Mouse (Mus musculus): ENCODE measurements at regions not wholly inside any gene's neighbourhood (a gene's known extent, or its start where the extent isn't known, plus 50 kb on each side); places are given as distances from the start of the nearest gene placed in this dataset.
A peak's percentile ranks its signal among the peaks of the same experiment; 100 is the strongest.

DNA sequence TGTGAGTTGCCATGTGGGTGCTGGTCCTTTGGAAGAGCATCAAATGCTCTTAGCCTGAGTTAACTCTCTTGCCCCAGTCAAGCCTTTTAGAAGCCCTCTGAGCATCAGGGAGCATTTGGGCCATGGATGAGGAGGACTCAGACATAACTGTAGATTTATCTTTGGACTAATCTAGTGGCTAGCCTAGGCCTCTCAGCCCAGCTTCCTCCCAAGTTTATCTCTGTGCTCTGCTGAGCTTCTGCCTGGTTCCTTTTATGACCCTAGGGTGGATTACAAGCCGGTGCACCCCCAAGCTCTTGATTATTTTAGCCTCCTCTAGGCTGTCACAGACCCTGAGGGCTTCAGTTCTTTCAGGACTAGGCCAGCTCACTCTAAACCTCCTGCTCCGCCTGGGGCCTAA lies 102.6 kb upstream of the Vps8 start:
- DNase-seq (ENCODE audit: low read depth): no peak

DNA sequence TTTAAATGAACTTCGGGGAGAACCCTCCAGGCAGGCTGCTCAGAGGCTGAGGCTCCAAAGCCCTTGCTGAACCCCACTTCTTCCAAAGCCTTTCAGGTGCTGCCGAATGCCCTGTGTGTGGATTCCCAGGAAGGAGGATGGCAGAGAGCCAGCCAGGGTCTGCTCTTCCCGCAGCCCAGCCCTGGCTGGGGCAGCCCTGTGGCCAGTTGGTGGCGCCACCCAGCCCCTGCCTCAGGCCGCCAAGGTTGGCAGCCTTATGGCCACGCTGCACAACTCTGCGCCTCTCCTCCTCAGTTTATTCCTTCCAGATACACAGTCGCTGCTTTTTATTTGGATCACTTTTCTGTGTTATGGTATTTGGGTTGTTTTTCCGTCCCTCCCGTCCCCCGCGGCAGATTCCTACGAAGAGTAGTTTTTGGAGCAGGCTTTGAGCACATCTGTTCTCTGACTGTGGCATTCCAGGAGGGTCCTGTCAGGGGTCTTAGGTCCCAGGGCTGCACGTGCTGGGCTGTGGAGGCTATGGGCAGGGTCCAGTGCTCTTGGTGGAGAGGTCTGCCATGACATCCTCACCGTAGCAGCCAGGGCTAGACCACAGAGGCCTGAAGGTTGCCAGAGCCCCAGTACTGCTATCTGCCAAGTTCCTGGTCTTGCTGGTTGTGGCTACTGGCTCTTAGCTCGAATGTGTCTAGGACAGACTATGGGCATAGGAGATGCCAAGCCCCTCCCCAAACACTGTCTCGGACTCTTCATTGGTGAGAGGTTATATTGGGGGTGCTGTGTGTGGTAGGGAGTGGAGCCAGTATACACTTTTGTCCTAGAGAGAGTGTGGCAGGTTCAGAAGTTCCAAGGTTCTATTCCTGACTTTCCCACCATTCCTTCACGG lies 101.5 kb upstream of the Vps8 start:
- DNase-seq (ENCODE audit: low read depth): no peak

DNA sequence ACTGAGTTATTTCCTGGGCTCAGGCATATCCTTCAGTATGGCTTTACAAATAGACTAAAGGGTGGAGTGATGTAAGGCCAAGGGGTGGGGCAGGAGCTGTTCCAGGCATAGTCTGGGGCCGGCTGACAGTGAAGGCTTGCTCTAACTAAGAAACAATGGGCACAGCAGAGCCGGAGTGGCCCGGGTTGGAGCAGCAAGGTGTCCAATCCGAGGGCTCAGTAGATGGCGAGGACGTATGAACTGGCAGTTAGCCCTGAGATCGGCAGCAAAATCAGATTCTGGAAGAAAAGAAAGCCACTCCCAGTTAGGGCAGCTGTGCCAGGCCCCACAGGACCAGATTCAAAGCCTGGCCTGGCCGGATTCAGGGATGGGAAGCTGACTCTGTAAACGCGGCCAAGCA lies 100.5 kb upstream of the Vps8 start:
- no peak for DNase-seq (ENCODE audit: low read depth)

DNA sequence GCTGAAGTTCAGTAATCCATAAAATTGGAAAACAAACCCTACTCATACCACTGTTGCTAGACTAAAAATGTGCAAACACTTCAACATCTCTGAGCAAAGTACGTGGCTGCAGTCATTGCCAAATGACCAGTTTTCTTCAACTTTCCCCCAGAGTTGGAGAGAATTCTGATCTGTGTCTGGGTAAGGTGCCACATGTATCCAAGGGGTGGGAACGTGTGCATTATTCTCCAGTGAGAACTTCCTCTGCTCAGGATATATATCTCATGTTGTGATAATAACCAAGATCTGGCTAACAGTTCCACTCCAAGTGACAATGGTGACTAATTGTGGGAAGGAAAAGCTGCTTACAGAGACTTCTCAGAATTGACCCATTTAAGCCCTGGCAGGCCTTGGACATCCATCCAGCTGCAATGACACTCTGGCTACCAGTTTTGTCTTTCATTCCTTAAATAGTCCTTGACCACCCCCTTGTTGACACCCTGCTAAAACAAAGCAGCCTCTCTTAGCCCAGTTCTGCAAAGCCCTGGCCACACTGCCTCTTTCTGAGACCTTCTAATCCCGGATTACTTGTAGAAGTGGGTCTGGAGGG lies 99.4 kb upstream of the Vps8 start:
- DNase-seq (ENCODE audit: low read depth): no peak

DNA sequence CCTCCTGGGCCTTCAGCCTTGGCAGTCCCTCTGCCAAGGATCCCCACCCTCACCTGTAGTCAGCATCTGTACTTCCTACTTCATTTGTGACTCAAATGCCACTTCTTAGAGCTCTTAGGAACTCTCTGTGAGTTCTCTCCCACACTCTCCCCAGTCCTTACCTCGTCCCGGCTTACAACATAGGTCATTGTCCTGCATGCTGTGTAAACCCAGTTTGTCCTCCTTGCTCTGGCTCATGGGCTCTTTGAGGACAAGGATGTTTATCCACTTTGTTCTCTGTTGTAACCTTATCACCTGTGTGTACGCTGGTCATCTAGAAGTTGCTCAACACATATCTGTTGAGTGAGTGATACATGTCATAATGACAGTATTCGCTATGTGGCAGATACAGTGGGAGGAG lies 94.9 kb upstream of the Vps8 start:
- DNase-seq (ENCODE audit: low read depth): no peak

DNA sequence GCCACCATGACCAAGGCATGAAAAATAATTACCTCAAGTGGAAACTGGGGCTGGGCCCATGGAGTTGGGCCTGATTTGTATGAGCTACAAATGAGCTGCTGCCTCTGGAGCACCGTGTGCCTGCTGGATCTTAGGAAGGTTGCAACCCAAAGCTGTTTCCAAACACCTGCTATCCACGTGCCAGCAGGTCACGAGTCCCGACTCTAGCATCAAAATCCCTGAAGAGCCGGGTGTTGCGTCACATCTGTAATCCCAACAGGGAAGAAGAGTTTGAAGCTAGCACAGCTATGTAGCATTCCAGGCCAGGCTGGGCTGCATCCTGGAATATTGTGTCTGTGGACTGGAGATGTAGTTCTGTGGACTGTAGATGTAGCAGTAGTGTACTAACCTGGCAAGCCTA lies 93.7 kb upstream of the Vps8 start:
- no peak for DNase-seq (ENCODE audit: low read depth)

DNA sequence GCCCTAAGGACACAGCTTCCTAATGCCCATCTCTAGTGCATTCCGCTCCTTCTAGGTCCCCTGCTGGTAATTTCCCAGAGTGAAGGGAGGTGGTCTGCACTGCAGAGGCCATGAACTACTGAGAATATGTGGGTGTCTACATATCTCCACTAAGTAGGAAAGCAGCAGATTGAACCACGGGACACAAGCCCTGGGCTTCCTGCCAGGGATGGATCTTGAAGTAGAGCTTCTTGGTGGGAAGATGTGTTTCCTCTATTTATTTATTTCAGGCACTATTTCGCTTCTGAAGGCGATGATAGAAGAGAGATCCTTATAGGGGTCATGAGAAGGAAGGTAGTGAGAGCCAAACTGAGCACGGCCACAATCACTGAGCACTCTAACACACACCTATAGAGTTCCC lies 91.7 kb upstream of the Vps8 start:
- no peak for DNase-seq (ENCODE audit: low read depth)

DNA sequence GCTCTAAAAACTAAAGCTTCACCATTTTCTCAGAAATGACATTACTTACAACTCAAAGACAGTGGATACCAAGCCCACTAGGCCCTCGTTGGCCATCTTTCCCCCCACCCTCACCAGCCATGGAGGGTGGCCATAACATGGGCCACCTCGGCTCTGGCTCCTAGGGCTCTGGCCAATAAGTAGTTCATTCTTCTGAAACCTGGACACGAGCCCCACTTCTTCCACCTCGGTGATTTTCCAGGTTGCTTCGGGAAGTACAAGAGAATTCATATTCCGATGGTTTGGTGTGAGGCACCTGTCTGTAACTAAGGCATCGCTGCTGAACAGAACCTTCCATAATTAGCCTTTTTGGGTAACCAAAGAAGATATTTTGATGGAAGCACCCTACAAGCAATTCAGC lies 90.5 kb upstream of the Vps8 start:
- DNase-seq (ENCODE audit: low read depth): no peak

DNA sequence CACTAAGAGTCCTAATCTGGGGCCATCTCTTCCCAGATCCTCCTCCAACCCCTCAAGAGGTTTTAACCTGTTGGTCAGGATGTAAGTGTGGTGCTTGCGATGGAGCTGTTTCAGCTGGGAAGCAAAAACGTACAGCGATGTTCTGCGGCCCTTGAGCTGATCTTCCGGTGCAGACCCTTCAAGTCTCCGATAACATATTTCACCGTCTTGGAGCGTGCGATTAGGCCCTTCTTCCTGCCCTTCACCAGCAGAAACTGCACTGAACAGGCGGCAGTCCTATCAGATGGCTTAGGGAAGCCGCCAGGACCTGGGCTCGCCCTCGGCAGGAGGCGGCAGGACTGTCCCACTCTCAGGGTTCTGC lies 90.1 kb upstream of the Vps8 start:
- no peak for DNase-seq (ENCODE audit: low read depth)

DNA sequence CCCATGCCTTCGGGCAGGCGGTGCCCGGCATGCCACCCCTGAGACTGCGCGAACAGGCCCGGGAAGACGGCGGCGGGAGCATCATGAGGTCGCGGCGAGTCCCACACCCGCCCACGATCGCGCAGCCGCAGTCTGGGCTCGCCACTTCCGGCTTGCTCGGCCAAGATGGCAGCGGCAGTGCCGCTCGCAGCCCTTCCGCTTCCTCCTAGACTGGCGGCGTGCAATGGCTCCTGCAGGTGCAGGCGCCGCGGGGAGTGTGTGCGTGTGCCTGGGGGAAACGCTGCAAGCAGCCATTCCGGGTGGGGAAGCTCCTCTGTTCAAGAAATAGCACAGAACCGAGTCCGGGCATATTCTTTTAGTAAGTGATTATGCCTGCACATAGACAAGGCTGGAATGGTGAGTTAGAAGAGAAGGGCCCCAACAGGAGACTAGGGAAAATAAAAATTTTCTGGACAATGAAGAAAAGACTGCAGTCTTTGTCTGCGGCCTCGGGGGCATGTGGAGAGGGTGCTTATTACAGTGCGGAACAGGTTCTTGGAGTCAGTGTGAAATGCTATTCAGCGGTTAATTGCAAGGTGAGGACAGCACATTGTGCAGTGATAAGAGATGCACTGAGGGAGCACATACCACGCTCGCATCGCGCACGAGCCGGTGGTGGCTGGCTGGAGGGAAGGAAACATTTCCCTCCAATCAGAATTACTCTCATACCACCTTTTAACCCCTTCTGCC lies 89.5 kb upstream of the Vps8 start:
- peak; percentile 95 for DNase-seq (ENCODE audit: low read depth)

DNA sequence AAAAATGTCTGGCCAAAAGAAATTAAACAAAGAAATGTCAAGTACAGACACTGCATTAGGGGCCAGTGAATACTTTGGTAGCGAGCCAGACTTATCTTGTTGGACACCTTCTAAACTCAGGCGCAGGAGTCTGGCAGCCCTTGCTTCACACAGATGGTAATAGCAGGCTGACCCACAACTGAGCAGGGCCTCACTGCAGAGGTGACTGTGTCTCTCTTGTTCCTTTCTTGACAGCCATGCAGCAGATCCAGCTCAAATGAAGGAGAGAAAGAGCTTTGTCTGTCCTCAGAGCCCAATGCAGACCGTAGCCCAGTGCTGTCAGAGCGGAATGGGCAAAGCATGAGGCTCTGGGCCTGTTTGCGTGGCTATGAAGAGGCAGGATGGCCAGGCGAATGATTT lies 83.9 kb upstream of the Vps8 start:
- no peak for DNase-seq (ENCODE audit: low read depth)

DNA sequence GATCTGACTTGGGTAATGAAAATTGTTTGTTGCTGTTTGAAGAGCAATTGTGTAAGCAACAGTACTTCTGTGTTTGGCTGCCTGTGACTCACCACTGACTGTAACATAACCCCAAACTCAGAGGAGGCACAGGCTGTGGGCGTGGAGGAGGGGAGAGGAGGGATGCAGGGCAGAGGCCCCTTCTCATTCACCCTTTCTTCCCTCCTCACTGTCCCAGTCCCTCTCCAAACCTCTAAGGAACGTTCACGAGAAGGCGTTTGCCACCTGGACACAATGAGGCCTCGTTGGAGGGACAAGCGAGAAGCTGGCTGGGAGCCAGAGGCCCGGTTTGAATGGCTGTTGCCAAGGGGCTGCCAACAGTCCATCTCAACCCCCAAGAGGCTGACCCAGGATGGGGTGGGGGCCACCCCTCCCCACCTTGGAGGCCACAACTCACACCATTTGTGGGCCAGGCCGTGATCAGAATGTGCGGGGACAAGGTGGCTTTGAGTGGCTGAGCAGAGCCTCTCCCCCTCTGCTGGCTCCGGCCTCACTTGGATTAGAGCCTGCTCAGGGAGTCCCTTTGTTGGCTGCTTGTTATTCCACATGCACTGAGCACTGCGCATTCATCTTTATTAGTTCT lies 83.3 kb upstream of the Vps8 start:
- no peak for DNase-seq (ENCODE audit: low read depth)

DNA sequence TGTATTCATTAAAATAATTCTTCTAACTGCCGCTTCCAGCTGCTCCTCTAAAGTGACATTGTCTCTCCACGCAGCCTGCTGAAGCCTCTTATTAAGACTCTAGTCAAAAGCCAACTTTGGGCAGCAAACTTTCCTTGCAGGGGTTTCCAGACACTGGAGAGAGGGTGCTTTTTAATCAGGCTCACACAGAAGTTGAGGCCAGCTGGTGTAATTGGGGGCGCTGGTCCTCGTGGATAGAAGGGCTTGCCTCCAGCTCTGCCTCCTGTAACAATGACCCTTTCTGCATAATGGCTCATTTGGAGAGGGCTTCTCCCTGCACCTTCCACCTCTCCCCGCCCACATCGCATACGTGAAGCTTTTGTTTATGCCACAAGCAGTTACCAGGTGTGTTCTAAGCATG lies 82.8 kb upstream of the Vps8 start:
- no peak for DNase-seq (ENCODE audit: low read depth)

DNA sequence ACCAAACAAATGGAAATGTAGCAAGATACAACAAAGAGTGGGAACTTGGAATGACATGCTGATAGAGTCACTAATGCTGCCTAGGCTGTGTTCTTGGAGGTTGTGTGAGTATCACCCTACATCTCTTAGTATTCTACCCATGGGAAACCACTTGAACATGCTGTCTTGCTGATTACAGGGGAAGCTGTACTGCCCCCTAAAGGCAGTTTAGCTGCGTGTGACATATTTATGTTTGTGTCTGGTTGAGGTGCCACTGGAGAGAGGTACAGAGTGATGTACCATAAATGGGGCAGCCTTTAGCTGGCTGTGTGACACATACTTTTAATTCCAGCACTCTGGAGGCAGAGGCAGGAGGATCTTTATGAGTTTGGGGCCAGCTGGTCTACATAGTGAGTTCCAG lies 73.0 kb upstream of the Vps8 start:
- peak; percentile 15 for DNase-seq (ENCODE audit: low read depth)

DNA sequence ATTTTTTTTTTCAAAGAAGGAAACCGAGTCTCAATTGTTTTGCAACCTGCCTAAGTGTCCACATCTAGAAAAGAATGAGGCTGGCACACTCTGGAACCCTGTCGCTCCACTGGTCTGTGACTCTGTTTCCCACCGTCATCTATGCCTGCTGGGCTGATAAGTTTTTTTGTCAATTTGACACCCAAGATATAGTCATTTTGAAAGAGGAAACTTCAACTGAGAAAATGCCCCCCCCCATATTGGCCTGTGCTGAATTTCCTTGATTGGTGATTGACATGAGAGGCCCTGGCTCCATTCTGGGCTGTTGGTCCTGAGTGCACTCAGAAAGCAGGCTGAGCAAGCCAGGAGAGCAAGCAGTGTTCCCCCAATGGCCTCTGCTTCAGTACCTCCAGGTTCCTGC lies 71.6 kb upstream of the Vps8 start:
- DNase-seq (ENCODE audit: low read depth): no peak

DNA sequence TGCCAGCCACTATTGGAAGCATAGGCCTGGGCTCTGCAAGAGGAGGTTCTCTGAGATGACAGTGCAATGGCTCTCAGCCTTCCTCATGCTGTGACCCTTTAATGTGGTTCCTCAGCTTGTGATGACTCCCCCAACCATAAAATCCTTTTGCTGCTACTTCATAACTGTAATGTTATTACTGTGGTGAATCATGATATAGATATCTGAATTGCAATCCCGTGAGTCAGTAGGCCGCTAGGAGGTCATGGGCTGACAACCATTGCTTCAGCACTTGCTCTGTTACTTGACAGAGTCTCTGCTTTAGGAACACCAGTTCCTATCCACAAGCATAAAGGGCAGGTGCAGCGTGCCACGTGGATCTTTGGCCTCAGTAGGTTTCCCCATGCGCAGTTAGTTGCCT lies 69.8 kb upstream of the Vps8 start:
- no peak for DNase-seq (ENCODE audit: low read depth)

DNA sequence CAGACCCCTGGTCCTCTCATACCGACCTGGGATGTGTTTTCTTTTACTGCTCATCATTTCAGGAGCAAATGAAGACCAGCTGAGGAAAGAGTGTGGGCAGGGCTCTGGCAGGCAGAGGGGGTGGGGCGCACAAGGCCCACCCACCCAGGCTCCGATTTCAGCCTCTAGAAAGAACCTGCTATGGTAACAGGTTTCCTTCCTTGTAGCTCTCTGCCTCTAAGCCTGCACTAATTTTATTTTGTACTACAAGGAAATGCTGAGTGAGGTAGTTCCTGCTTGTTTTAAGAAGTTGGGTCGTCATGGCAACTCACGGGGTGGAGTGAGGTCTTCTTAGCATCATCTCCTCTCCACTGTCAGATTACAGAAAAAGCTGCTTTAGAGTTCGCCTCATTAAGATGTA lies 69.4 kb upstream of the Vps8 start:
- DNase-seq (ENCODE audit: low read depth): peak; percentile 24

DNA sequence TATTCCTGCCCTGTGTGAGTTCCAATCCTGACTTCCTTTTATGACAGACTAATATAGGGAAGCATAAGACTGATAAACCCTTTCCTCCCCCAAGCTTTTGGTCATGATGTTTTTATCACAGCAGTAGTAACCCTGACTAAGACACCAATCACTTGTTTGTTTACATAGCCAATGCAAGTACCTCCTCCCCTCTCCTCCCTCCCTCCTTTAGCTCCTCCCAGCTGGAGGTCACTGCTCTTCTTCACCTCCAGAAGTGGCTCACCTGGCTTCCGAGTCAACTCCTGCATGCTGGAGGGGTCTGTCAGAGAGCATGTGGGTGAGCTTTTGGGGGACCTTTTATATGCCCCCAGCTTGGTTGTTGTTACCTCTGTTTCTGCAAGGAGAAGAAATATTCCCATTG lies 67.3 kb upstream of the Vps8 start:
- DNase-seq (ENCODE audit: low read depth): no peak

DNA sequence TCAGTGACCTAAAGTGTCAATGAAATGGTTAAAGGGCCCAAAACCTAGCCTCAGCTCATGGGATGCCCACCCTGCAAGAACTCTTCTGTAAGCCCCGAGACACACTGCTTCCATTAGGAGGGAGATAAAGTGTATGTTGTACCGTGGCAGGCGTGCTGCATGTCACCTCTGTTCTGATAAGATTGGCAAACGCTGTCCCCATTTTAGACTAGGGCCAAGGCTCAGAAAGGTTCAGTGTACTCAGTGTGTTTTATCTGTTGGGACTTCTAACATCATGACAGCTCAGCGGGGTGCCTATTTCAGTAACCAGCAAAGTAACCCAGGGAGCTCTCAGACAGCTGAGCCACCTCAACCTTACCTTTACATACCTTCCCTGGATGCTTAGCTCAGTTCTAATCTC lies 65.5 kb upstream of the Vps8 start:
- DNase-seq (ENCODE audit: low read depth): no peak

DNA sequence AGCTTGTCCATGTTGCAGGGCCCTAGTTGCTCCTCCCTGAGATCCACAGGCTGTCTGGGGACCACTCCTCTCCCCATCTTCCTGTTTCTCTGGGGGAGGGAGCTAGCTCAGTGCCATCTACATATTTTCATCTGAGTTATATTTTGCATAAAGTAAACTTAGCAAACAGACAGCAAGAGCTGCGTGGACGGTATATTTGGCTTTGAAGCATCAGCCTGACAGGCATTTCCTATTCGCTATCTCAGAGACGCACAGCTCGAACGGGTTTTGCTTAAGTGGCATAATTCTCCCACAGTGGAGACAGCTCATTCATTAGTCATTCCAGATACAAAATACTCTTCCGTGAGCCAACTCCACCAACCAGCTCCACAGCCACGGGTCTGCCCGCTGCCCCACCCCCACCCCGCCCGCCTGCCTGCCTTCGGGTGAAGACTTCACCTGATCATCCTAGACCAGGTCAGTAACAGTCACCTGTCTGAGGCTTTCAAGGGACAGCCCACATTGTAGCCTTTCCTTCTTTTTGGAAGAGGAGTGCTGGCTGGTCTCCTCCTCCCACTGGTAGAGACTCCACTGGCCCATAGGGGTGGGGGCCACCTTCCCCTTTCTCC lies 64.5 kb upstream of the Vps8 start:
- DNase-seq (ENCODE audit: low read depth): no peak

DNA sequence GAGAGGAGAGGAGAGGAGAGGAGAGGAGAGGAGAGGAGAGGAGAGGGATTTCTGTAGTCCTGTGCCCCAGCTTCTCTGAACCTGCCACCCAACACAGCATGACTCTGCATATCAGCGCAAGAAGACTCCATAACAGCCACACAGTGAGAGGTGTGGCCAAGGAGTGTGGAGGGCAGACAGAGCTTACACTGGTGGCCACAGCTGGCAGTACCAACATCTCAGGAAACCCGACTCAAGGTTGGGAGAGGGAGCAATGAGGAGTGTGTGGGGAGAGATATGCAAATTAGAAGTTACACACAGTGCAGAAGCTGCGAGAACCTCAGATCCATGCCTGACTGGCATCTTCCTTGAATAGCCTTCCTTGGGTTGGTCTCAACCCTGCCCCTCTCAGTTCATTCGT lies 63.5 kb upstream of the Vps8 start:
- DNase-seq (ENCODE audit: low read depth): no peak

DNA sequence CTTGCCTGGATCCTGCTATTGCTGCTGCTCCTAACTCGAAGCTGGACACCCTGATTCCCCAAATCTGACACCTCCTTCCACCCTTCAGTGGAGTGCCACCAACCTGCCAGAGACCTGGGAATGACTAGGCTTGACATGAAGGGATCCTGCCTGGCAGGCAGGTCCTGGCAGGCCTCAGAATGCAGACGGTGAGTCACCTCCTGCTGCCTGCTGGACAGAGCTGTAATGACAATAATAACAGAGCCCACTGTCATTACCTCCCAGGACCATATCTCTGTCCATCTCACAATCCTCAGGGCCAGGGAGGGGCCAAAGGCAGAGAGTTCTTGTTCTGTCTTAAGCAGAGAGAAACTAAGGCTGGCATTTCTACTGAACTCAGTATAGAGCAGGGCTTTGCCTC lies 61.5 kb upstream of the Vps8 start:
- no peak for DNase-seq (ENCODE audit: low read depth)
